Mouse (Mus musculus) forebrain, embryonic 16.5 days (tissue): ENCODE data around the gene Col11a2. TPM values are rescaled to one million over a fixed set of nuclear protein-coding genes. Genes with fewer than 3 reads are reported as not detected.

Experiments
- ATAC-seq: fragments of 200-750 bp; cut with Nextera tagmentation; 2 replicates; pipeline ENCODE4 v1.8.0; 2017; ENCODE audit warnings: mild to moderate bottlenecking, moderate library complexity
- H3K27ac ChIP-seq: fragments of 300-500 bp; sonication (generic); 2 replicates; pipeline ENCODE4 v1.5.1; 2014; ENCODE audit warnings: low read length, control low read depth
- H3K27me3 ChIP-seq: fragments of 300-500 bp; sonication (generic); replicated peaks from 2 replicates; pipeline ENCODE4 v1.6.1; 2014; ENCODE audit warnings: low read length; ENCODE audit not compliant: control insufficient read depth, insufficient read depth
- H3K36me3 ChIP-seq: fragments of 300-500 bp; sonication (generic); 2 replicates; pipeline ENCODE4 v1.6.1; 2014; ENCODE audit not compliant: control insufficient read depth, insufficient read depth
- H3K4me1 ChIP-seq: fragments of 300-500 bp; sonication (generic); replicated peaks from 2 replicates; pipeline ENCODE4 v1.6.1; 2014; ENCODE audit warnings: low read length; ENCODE audit not compliant: control insufficient read depth, insufficient read depth
- H3K4me2 ChIP-seq: fragments of 300-500 bp; sonication (generic); 2 replicates; pipeline ENCODE4 v1.6.1; 2014; ENCODE audit warnings: mild to moderate bottlenecking, low read length, control low read depth
- H3K4me3 ChIP-seq: fragments of 300-500 bp; sonication (generic); replicated peaks from 2 replicates; pipeline ENCODE4 v1.5.1; 2014; ENCODE audit warnings: mild to moderate bottlenecking, low read length, control low read depth
- H3K9ac ChIP-seq: fragments of 300-500 bp; sonication (generic); replicated peaks from 2 replicates; pipeline ENCODE4 v1.6.1; 2014; ENCODE audit warnings: low read depth, low read length, control low read depth
- H3K9me3 ChIP-seq: fragments of 300-500 bp; sonication (generic); 2 replicates; pipeline ENCODE4 v1.6.1; 2016; ENCODE audit warnings: low read length; ENCODE audit not compliant: control insufficient read depth
- WGBS: fragments of 180-500 bp; shearing (Covaris S2); extraction: QIAGEN DNeasy Blood & Tissue Kit; methylation state at CpG from one replicate; pipeline ENCODE4 v1.1.7; 2014; 5-methylcytosine and 5-hydroxymethylcytosine counted together
- polyA plus RNA-seq: library from polyadenylated mRNA; unstranded; fragments of >200 nt; fragmentation: Nextera tagmentation; extraction: Ambion mirVana; gene quantifications from 2 replicates; pipeline ENCODE4 v1.2.1, GENCODE M21; 2015

Gene Col11a2
- polyA plus RNA-seq, 1 experiment from 2014 or later: 2.3 TPM

GRCm38 (mm10) chr17:34037241-34037640 is 2.0 kb upstream of the Col11a2 start:
- H3K9me3 ChIP-seq: no peaks in the 10 kb centered on the region
- ATAC-seq: no peak
- no peak overlapping the region for H3K4me2 ChIP-seq
- peaks cover 32% of the 10 kb centered on the region for H3K4me1 ChIP-seq
- WGBS: 93% methylated on average over 7 of the region's 7 CpGs
- no peak overlapping the region for H3K4me3 ChIP-seq
- no peaks in the 10 kb centered on the region for H3K27me3 ChIP-seq
- peaks cover 19% of the 10 kb centered on the region for H3K36me3 ChIP-seq
- H3K27ac ChIP-seq: no peak overlapping the region
- no peak overlapping the region for H3K9ac ChIP-seq

GRCm38 (mm10) chr17:34038440-34038839 is 797 bp upstream of the Col11a2 start:
- Histone ChIP-seq H3K4me2 (peak overlapping the region; percentile 72), H3K27ac (no peak overlapping the region), H3K9ac (peak overlapping the region; percentile 40), H3K4me1 (peaks cover 21% of the 10 kb centered on the region), H3K4me3 (peak overlapping the region; percentile 33), H3K27me3 (no peaks in the 10 kb centered on the region), H3K36me3 (peaks cover 19% of the 10 kb centered on the region), H3K9me3 (no peaks in the 10 kb centered on the region)
- 4% methylated on average over 21 of the region's 21 CpGs for WGBS
- peak; percentile 34 for ATAC-seq

DNA sequence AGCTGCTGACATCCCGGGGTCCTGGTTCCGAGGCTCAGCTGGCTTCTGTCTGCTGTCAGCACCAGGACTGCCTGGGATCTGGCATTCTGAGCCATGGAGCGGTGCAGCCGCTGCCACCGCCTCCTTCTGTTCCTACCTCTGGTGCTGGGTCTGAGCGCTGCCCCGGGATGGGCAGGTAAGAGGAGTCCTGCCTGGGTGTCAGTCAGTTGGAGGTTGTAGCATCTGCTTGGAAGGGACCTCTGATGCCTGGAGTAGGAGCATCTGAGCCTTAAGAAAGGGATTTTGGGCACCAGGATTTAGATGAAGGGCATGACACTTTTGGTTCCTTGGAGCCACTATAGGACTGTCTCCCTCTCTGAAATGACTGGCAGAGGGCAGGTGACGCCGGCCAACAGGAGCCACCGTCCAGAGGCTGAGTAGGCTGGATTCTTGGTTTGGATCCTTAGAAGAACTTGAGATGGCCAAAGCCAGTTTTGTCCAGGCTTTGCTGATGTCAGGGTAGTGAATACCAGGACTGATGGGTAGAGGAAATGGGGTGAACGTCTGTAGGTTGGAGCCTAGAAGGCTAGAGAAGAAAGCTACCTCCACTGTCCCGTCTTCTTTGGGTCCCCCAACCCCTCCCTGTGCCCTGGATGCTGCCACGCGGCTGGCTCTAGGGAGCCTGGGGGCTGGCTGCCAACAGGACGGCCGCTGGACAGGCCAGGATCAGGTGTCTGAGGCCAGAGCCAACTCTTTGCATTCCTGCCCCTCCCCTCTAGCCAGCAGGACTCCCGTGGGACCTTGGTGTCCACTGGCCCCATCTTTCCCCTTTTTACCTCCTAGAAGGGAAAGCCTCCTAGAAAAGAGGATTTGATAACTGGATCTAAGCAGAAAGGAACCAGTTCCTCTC is 569 bp downstream of the Col11a2 start:
- peak overlapping the region; percentile 72 for H3K4me2 ChIP-seq
- peak overlapping the region; percentile 33 for H3K4me3 ChIP-seq
- H3K9me3 ChIP-seq: no peaks in the 10 kb centered on the region
- WGBS: 24% methylated on average over 17 of the region's 17 CpGs
- H3K4me1 ChIP-seq: peaks cover 21% of the 10 kb centered on the region
- H3K36me3 ChIP-seq: peaks cover 19% of the 10 kb centered on the region
- H3K27me3 ChIP-seq: no peaks in the 10 kb centered on the region
- H3K27ac ChIP-seq: no peak overlapping the region
- H3K9ac ChIP-seq: peak overlapping the region; percentile 40; the same call in 1 of the 2 replicates
- no peak; the same call in 1 of the 2 replicates for ATAC-seq

GRCm38 (mm10) chr17:34045941-34046340 is 6.7 kb downstream of the Col11a2 start:
- no peak overlapping the region for H3K27ac ChIP-seq
- WGBS: 83% methylated on average over 14 of the region's 14 CpGs
- no peak overlapping the region for H3K4me3 ChIP-seq
- H3K4me1 ChIP-seq: no peaks in the 10 kb centered on the region
- H3K27me3 ChIP-seq: no peaks in the 10 kb centered on the region
- H3K9ac ChIP-seq: no peak overlapping the region
- no peak for ATAC-seq
- no peak overlapping the region for H3K4me2 ChIP-seq
- no peaks in the 10 kb centered on the region for H3K36me3 ChIP-seq
- no peaks in the 10 kb centered on the region; the same call in 1 of the 2 replicates for H3K9me3 ChIP-seq

GRCm38 (mm10) chr17:34047404-34048050 is 8.3 kb downstream of the Col11a2 start:
- Histone ChIP-seq H3K4me2 (no peak overlapping the region), H3K4me3 (no peak overlapping the region), H3K4me1 (no peaks in the 10 kb centered on the region), H3K27me3 (no peaks in the 10 kb centered on the region), H3K27ac (no peak overlapping the region), H3K9me3 (no peaks in the 10 kb centered on the region; the same call in 1 of the 2 replicates), H3K36me3 (no peaks in the 10 kb centered on the region), H3K9ac (no peak overlapping the region)
- no peak for ATAC-seq
- 95% methylated on average over 5 of the region's 5 CpGs for WGBS

GRCm38 (mm10) chr17:34057224-34057623 is 18.0 kb downstream of the Col11a2 start:
- Histone ChIP-seq H3K27me3 (no peaks in the 10 kb centered on the region), H3K9me3 (no peaks in the 10 kb centered on the region), H3K4me1 (no peaks in the 10 kb centered on the region), H3K9ac (no peak overlapping the region), H3K36me3 (no peaks in the 10 kb centered on the region), H3K4me2 (no peak overlapping the region), H3K4me3 (no peak overlapping the region), H3K27ac (no peak overlapping the region)
- ATAC-seq: no peak
- 88% methylated on average over 7 of the region's 7 CpGs for WGBS

DNA sequence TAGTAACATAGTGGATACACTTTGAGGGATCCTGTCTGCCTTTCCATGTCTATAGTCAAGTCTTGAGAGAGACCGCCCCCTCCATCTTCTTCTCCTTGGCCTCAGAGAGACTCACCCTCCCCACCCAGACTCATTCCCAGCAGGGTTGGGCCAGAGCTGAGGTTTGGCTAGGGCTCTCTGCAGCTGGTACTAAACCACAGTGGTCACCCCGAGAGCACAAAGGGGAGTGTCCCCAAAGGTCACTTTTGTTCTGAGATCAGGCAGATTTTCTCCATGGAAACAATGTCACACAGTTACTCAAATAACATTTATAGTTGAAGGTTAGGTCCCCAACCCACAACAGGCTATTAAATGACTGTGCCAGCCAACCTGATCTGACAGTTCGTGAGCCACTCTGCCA is 29.6 kb downstream of the Col11a2 start:
- H3K9ac ChIP-seq: no peak overlapping the region
- WGBS: 46% methylated on average over 3 of the region's 3 CpGs
- no peak for ATAC-seq

DNA sequence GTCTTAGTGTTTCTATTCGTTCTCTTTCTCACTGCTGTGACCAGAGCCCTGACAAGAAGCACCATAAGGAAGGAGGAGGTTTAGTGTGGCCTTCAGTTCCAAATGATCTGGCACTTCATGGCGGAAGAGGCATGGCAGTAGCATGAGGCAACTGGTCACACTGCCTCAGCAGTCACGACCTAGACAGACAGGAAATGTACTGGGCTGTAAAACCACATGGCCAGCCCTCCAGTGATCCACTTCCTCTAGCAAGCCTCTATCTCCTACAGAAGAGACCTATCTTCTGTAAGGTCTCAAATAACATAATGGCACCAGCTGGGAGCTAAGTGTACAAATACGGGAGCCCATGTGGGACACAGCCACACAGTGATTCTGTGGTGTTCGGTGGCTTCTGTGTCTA is 32.9 kb downstream of the Col11a2 start:
- no peaks in the 10 kb centered on the region for H3K36me3 ChIP-seq
- ATAC-seq: no peak
- H3K4me1 ChIP-seq: peaks cover 2% of the 10 kb centered on the region; the same call in 1 of the 2 replicates
- H3K9ac ChIP-seq: no peak overlapping the region
- H3K9me3 ChIP-seq: no peaks in the 10 kb centered on the region
- H3K4me3 ChIP-seq: no peak overlapping the region
- no peak overlapping the region for H3K27ac ChIP-seq
- WGBS: 78% methylated on average over 5 of the region's 5 CpGs
- H3K4me2 ChIP-seq: no peak overlapping the region
- H3K27me3 ChIP-seq: peaks cover 4% of the 10 kb centered on the region; the same call in 1 of the 2 replicates

More for the DNA sequence above, 29.6 kb downstream of the Col11a2 start:
- no peaks in the 10 kb centered on the region for H3K27me3 ChIP-seq
- H3K27ac ChIP-seq: no peak overlapping the region
- no peak overlapping the region for H3K4me2 ChIP-seq
- no peaks in the 10 kb centered on the region for H3K9me3 ChIP-seq
- H3K36me3 ChIP-seq: no peaks in the 10 kb centered on the region
- no peak overlapping the region for H3K4me3 ChIP-seq
- no peaks in the 10 kb centered on the region for H3K4me1 ChIP-seq

GRCm38 (mm10) chr17:34075271-34075670 is 36.0 kb downstream of the Col11a2 start:
- no peaks in the 10 kb centered on the region for H3K9me3 ChIP-seq
- H3K36me3 ChIP-seq: no peaks in the 10 kb centered on the region
- no peak for ATAC-seq
- H3K4me3 ChIP-seq: no peak overlapping the region
- no peak overlapping the region for H3K27ac ChIP-seq
- H3K9ac ChIP-seq: no peak overlapping the region
- WGBS: 43% methylated on average over 7 of the region's 7 CpGs
- peaks cover 2% of the 10 kb centered on the region; the same call in 1 of the 2 replicates for H3K4me1 ChIP-seq
- no peak overlapping the region for H3K4me2 ChIP-seq
- H3K27me3 ChIP-seq: peaks cover 4% of the 10 kb centered on the region; the same call in 1 of the 2 replicates
